Mouse (Mus musculus) kidney, postnatal 14 days (tissue): Measurements from ENCODE around the gene Krtap19-2.

Experiments
- DNase-seq: peaks from one replicate; pipeline ENCODE4 v3.0.0; 2022; ENCODE audit warnings: mixed read lengths

Gene Krtap19-2

DNA sequence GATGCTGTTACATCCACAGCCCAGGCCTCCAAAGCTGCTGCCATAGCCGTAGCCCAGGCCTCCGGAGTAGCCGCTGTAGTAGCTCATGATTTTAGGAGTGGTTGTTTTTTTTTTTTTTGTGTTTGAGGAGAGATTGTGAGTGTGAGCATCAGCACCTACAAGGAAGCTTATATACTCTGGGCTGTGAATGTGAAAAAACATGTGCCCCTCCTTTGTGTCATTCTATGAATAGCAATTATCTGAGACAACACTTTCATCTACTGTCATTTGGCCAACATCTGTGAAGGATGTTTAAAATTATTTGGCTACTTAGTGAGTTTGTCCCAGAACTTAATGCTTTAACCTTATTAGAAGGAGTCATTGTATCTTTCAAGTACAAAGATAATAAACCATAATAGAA, at the start of gene Krtap19-2:
TSS of gene Krtap19-2 (minus strand) at position 101 of the 400 bp plus-strand sequence.
- DNase-seq = no peak

DNA sequence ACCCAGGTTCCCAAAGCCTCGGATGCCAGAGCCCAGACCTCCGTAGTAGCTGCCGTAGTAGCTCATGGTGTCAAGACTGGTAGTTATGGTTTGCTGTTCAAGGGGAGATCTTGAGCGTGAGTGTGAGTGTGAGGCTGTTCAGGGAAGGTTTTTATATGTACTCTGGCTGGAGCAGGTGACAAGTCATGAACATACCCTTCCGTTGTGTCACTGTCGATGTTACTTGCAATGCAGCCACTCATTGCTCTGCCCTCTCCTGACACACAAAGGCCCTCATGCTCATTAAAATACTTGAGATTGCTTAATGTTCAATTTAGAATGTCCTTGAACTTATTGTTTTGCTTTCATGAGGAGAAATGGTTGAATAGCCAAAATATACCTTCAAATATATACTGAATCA, 22.3 kb upstream of the Krtap19-2 start, which contains the start of gene Krtap19-5:
TSS of gene Krtap19-5 (minus strand) at position 101 of the 400 bp plus-strand sequence.
- DNase-seq = no peak

DNA sequence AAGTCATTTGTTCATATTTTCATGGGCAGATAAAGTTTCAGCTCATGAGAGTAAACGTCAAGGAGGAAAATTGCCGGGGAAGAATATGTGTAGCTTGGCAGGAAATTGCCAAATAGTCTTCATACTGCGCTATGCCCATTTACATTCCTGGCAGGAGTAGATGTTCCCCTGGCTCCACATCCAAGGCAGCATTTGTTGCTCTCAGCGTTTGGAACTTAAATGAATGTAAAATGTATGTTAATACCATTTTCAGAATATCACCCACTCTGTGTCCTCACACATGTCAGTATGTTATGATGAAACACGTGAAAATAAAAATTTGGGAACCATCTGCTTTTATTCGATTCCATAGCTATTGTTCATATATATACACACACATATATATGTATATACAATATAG, 12.8 kb upstream of the Krtap19-2 start:
- no peak for DNase-seq

GRCm38 (mm10) chr16:88884989-88885388, 10.9 kb upstream of the Krtap19-2 start, which contains the start of gene Krtap19-4:
TSS of gene Krtap19-4 (minus strand) at chr16:88885089.
- no peak for DNase-seq

DNA sequence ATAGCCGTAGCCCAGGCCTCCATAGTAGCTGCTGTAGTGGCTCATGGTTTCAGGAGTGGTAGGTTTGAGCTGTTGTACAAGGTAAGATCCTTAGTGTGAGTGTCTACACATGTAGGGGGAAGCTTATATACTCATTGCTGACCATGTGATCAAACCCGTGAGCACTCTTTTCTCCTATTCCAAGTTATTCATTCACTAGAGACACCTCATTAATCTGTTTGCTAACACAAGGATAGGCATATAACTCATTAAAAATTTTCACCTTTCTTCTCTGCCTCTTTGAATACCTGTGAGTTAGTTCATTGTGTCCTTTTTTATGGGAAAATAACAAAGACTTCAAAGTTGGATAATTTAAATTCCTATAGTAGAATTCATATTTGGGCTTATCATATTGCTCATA, 3.9 kb upstream of the Krtap19-2 start, which contains the start of gene Krtap19-3:
TSS of gene Krtap19-3 (minus strand) at position 101 of the 400 bp plus-strand sequence.
- DNase-seq = no peak

- no peak for DNase-seq
Measured at GRCm38 (mm10) chr16:88869311-88869710, 4.8 kb downstream of the Krtap19-2 start, which contains the start of gene Krtap19-1. TSS of gene Krtap19-1 (minus strand) at chr16:88869411.

- no peak for DNase-seq
Measured at GRCm38 (mm10) chr16:88864887-88865407, 9.1 kb downstream of the Krtap19-2 start.

DNA sequence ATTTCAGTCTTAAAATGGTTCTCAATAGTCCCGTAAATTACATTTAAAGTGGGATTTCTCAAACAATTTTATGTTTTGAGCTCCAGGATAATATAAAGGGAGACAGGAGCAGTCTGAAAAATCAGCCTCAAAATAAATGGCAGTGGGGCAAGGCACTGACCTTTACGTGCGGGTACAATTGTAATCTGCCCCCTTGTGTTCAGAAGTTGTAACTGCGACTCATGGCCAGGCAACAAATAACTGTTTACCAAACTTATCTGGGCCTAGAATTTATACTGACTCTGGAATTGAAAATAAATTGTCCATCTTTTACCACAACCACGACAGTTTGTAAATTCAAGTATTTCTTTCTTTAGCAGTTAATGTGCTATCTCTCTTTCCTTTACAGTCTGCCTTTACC, 22.6 kb downstream of the Krtap19-2 start:
- DNase-seq = peak; percentile 23

DNA sequence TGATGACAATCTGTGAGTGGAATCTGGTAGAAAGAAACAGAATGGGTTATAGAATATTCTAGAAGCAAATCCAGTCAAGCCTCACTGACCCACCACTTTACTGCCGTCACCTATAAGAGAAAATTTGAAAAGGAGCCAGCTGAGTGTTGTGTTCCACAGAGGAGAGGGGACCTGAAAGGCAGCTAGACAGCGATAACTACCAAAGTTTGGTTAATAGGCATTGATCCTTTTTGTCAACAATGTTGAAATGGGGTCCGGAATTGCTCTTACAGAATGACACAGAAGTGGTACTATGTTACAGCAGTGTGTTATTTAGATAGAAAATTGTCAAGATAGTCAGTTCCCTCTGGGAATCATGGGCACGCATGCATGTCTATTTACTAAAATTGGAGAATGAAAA, 25.5 kb downstream of the Krtap19-2 start:
- no peak for DNase-seq

GRCm38 (mm10) chr16:88847363-88847762, 26.7 kb downstream of the Krtap19-2 start:
- peak; percentile 3 for DNase-seq

- DNase-seq = no peak
Measured at GRCm38 (mm10) chr16:88826978-88827377, 47.1 kb downstream of the Krtap19-2 start.

DNA sequence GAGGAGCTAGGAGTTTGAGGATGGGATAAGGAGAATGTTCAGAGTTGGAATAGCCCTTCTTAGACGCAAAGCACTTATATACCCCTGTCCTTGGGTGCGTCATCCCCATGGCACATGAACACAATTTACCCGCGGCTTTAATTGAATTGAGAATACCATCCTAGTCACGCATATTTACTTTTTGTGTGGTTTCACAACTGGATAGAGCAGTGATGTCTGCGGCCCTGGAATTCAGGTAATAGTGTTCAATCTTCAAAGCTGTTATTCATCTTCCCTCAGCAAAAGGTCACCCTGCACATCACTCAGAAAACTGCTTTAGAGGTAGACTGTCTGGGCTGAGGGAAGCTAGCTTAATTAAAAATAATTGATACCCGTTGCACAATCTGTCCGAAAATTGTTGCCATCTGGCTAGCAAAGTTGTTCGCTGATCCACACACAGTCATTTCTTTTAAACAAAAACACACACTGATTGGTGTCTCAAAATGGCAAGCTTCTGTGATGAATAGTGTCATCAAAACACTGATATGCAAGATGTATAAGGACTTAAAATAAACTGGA, 47.9 kb downstream of the Krtap19-2 start, which contains the start of gene Krtap14:
TSS of gene Krtap14 (minus strand) at position 51 of the 558 bp plus-strand sequence.
- no peak for DNase-seq

- peak; percentile 34 for DNase-seq
Measured at GRCm38 (mm10) chr16:88823736-88824135, 50.3 kb downstream of the Krtap19-2 start.
